Mouse (Mus musculus): ENCODE results near the gene Metap1d.

- no peak for TF ChIP-seq EP300 (optimal IDR thresholded peaks at IDR 0.05)
- TF ChIP-seq CTCF (IDR thresholded peaks at IDR 0.05; ENCODE audit: low read depth) = peak; percentile 35
These were observed 1.3 kb upstream of the Metap1d start for GRCm38 (mm10) chr2:71451761-71452160.

Data from stomach, postnatal 0 days (tissue).